Mouse (Mus musculus) gastrocnemius, adult 8-10 months (tissue): ENCODE results near the gene Gm20662. TPM values are rescaled to one million over a fixed set of nuclear protein-coding genes. Genes with fewer than 3 reads are reported as not detected.

ENCODE experiments used
- DNase-seq, 2 experiments: peaks; one replicate each; pipeline ENCODE4 v3.0.0; 2022; ENCODE audit warnings: low spot score in 2 of 2
- total RNA-seq, 4 experiments: library from RNA; stranded (reverse); gene quantifications; 2 replicates each; pipeline ENCODE4 v1.2.4; 2022

Gene Gm20662
- 1 to 10 TPM in 3 of 4 experiments, not detected in 1; 1.3 to 1.9 (median 1.3) TPM for total RNA-seq

GRCm38 (mm10) chr9:107996049-107996448 lies at the start of gene Gm20662:
Gene Gm20662, plus strand, starts transcription at chr9:107996349.
- no peak for DNase-seq

GRCm38 (mm10) chr9:107947241-107948194 lies 48.6 kb upstream of the Gm20662 start:
- DNase-seq: peak; percentile 21 to 48

- DNase-seq: no peak
Observed at GRCm38 (mm10) chr9:107949184-107949921, 46.8 kb upstream of the Gm20662 start.

GRCm38 (mm10) chr9:107949922-107950235 lies 46.3 kb upstream of the Gm20662 start, which contains the start of gene Traip:
Gene Traip, plus strand, starts transcription at chr9:107950136.
- no peak for DNase-seq

- peak; percentile 86 to 89 for DNase-seq
Observed at GRCm38 (mm10) chr9:107950460-107951355, 45.4 kb upstream of the Gm20662 start.

GRCm38 (mm10) chr9:107955613-107956289 lies 40.4 kb upstream of the Gm20662 start:
- peak; percentile 30 to 34 for DNase-seq

- DNase-seq: no peak
Observed at GRCm38 (mm10) chr9:107957141-107957540, 39.0 kb upstream of the Gm20662 start.

- no peak for DNase-seq
Observed at GRCm38 (mm10) chr9:107959896-107960295, 36.3 kb upstream of the Gm20662 start.

GRCm38 (mm10) chr9:107960928-107961327 lies 35.2 kb upstream of the Gm20662 start:
- no peak for DNase-seq

- DNase-seq: no peak
Observed at GRCm38 (mm10) chr9:107961351-107961762, 34.8 kb upstream of the Gm20662 start.

- DNase-seq: no peak
Observed at GRCm38 (mm10) chr9:107961881-107962280, 34.3 kb upstream of the Gm20662 start.

GRCm38 (mm10) chr9:107962916-107963315 lies 33.2 kb upstream of the Gm20662 start:
- DNase-seq: no peak

GRCm38 (mm10) chr9:107963700-107964099 lies 32.4 kb upstream of the Gm20662 start:
- DNase-seq: peak in 1 of 2 experiments; percentile 35

- DNase-seq: no peak
Observed at GRCm38 (mm10) chr9:107964681-107965080, 31.5 kb upstream of the Gm20662 start.

GRCm38 (mm10) chr9:107966676-107967075 lies 29.5 kb upstream of the Gm20662 start:
- no peak for DNase-seq

GRCm38 (mm10) chr9:107967437-107967836 lies 28.7 kb upstream of the Gm20662 start:
- no peak for DNase-seq

GRCm38 (mm10) chr9:107968531-107968930 lies 27.6 kb upstream of the Gm20662 start:
- no peak for DNase-seq

- no peak for DNase-seq
Observed at GRCm38 (mm10) chr9:107970311-107970710, 25.8 kb upstream of the Gm20662 start.

- DNase-seq: no peak
Observed at GRCm38 (mm10) chr9:107971690-107972541, 24.2 kb upstream of the Gm20662 start.
